Mouse (Mus musculus): Measurements from ENCODE around the gene Mdk. TPM values are rescaled to one million over a fixed set of nuclear protein-coding genes. Genes with fewer than 3 reads are reported as not detected.
A peak's percentile ranks its signal among the peaks of the same experiment; 100 is the strongest.

Gene Mdk
- total RNA-seq, 2 experiments from 2014 or later, result 12.1 to 20.7 TPM

DNA sequence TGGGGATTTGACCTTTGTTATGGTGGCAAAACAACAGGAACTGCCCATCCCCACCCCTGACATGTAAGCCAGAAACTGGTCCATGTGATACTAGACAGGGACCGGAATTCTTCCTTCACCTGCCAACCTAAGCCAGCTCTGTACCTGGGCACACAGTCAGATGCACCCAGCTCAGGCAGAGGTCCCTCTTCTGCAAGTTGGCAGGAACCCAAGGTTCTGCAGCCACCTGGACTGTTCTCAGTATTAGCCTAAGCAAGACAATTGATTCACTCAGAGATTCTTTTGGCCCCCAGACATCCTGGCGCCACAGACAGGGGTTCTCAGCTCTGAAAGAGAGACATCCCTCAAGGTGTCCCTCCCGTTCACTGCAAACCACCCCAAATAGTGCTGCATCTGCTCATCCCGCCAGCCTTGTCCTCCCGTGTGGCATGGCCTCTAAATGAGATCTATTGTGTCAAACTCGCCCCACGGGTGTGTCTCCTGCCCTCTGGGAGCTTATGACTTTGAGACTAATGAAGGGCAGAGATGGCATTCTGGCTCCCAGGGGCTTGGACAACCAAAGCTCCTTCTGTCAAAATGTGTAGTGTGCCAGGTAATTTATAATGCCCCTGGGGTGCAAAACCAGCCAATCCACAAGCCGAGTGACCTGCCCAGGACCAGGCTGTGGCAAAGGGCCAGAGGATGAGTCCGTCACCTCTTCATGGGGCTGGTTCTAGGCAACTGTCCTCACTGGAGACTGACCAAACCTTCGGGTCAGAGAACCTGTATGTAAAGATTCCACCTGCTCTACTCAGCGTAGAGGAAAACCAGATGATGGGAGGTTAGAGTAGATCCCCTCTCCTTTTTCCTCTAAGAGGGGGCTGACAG lies 27.7 kb upstream of the Mdk start:
- intact Hi-C loops (cut with DNase I; ENCODE audit: low total_unique reads), result loop anchor here (2.0 kb wide), 1 partner anchor 15 kb away; the partner anchor contains the start of gene Gm9821
- no peak for DNase-seq

- DNase-seq, result peak; percentile 65
- intact Hi-C loops (cut with DNase I; ENCODE audit: low total_unique reads), result no loop called here
Observed at GRCm38 (mm10) chr2:91958701-91959457, 26.8 kb upstream of the Mdk start.

DNA sequence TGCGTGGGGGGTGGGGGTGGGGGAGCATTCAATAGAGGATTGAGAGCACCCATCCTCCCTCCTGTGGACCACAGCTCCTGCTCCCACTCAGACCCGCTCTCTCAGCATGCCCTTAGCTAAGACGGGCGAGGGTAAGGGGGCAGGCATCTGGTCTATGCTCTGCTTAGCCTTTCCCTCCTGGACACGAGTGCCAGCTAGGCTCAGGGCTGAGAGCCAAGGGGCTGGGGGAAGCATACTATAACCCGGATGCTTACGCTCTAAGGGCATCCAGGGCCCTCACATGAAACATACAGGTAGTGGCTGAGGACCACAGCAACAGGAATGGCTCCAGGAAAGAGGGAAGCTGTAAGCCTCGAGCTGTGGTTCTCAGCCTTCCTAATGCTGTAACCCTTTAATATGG lies 26.0 kb upstream of the Mdk start:
- DNase-seq, result no peak
- intact Hi-C loops (cut with DNase I; ENCODE audit: low total_unique reads), result no loop called here

DNA sequence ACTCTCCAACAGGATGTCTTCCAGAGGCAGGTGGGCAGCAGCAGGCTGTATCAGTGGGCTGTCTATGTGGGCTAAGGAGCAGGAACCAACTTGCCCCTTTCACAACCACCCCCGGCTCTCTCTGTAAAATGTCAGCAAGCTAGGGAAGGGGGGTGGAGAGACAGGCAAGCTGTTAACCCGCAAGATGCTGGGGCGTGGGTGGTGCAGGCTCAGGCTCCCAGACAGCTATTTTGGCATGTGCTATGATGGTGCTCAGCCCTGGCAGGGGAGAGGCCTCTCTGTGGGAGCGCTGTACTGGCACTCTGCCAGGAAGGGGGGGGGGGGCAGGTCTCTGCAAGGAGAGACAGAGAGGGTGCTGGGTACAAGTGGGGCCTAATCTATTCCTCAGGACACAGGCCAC lies 25.0 kb upstream of the Mdk start:
- intact Hi-C loops (cut with DNase I; ENCODE audit: low total_unique reads), result no loop called here

DNA sequence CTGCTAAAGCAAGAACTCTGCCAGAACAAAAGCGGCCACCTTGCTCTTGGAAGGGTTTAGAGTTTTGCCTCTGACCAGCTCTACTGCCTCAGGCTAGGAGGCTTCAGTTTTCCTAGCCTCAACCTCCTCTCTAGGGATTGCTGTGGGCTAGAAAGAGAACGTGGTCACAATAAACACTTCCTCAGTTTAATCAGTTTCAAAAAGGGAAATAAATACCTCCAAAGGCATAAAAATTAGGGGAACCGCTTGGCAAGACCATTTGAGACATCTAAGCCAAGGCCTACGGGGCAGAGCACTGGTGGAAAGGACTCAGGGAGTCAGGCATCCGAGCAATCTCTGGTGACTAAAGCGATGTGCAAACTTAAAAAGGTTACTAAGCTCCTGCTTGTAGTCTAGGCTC lies 23.8 kb upstream of the Mdk start:
- DNase-seq, result no peak
- intact Hi-C loops (cut with DNase I; ENCODE audit: low total_unique reads), result no loop called here

More for the DNA sequence above, 25.0 kb upstream of the Mdk start:
- DNase-seq, result no peak

- no peak for DNase-seq
- intact Hi-C loops (cut with DNase I; ENCODE audit: low total_unique reads), result no loop called here
Observed at GRCm38 (mm10) chr2:91955121-91955591, 23.1 kb upstream of the Mdk start.

- DNase-seq, result peak; percentile 61
- intact Hi-C loops (cut with DNase I; ENCODE audit: low total_unique reads), result no loop called here
Observed at GRCm38 (mm10) chr2:91953825-91954224, 21.7 kb upstream of the Mdk start.

GRCm38 (mm10) chr2:91950275-91951085 lies 18.4 kb upstream of the Mdk start:
- peak; percentile 63 for DNase-seq

GRCm38 (mm10) chr2:91949411-91950274 lies 17.5 kb upstream of the Mdk start:
- peak; percentile 71 for DNase-seq
- intact Hi-C loops (cut with DNase I; ENCODE audit: low total_unique reads), result no loop called here

More at GRCm38 (mm10) chr2:91950275-91951085, 18.4 kb upstream of the Mdk start:
- intact Hi-C loops (cut with DNase I; ENCODE audit: low total_unique reads), result no loop called here

GRCm38 (mm10) chr2:91948792-91949241 lies 16.7 kb upstream of the Mdk start:
- intact Hi-C loops (cut with DNase I; ENCODE audit: low total_unique reads), result no loop called here
- DNase-seq, result peak; percentile 37

- intact Hi-C loops (cut with DNase I; ENCODE audit: low total_unique reads), result no loop called here
Observed at GRCm38 (mm10) chr2:91948151-91948509, 16.0 kb upstream of the Mdk start.

GRCm38 (mm10) chr2:91947397-91948150 lies 15.5 kb upstream of the Mdk start:
- DNase-seq, result peak; percentile 77

More at GRCm38 (mm10) chr2:91948151-91948509, 16.0 kb upstream of the Mdk start:
- peak; percentile 19 for DNase-seq

GRCm38 (mm10) chr2:91946836-91947235 lies 14.7 kb upstream of the Mdk start:
- intact Hi-C loops (cut with DNase I; ENCODE audit: low total_unique reads), result no loop called here
- DNase-seq, result peak; percentile 56

More at GRCm38 (mm10) chr2:91947397-91948150, 15.5 kb upstream of the Mdk start:
- intact Hi-C loops (cut with DNase I; ENCODE audit: low total_unique reads), result no loop called here

GRCm38 (mm10) chr2:91945483-91945882 lies 13.4 kb upstream of the Mdk start, which contains the start of gene Gm9821:
TSS of gene Gm9821 (plus strand) at chr2:91945703.
- intact Hi-C loops (cut with DNase I; ENCODE audit: low total_unique reads), result loop anchor here (2.0 kb wide), 1 partner anchor 15 kb away; no protein-coding TSS in a partner anchor
- peak; percentile 6 for DNase-seq

GRCm38 (mm10) chr2:91944170-91944950 lies 12.3 kb upstream of the Mdk start:
- intact Hi-C loops (cut with DNase I; ENCODE audit: low total_unique reads), result loop anchor here (2.0 kb wide), 1 partner anchor 16 kb away; no protein-coding TSS in a partner anchor

GRCm38 (mm10) chr2:91942356-91942755 lies 10.3 kb upstream of the Mdk start:
- intact Hi-C loops (cut with DNase I; ENCODE audit: low total_unique reads), result no loop called here
- peak; percentile 5 for DNase-seq

More at GRCm38 (mm10) chr2:91944170-91944950, 12.3 kb upstream of the Mdk start:
- peak; percentile 78 for DNase-seq

All from gastrocnemius, postnatal 14 days (tissue).